Mouse (Mus musculus) frontal cortex, postnatal 10 days (tissue): ENCODE data around the gene Rtn4rl1.

Experiments used
- DNase-seq, 2 experiments: peaks; one replicate each; pipeline ENCODE4 v3.0.0; 2022; ENCODE audit warnings: low spot score in 2 of 2, mixed read lengths in 1 of 2

Gene Rtn4rl1

DNA sequence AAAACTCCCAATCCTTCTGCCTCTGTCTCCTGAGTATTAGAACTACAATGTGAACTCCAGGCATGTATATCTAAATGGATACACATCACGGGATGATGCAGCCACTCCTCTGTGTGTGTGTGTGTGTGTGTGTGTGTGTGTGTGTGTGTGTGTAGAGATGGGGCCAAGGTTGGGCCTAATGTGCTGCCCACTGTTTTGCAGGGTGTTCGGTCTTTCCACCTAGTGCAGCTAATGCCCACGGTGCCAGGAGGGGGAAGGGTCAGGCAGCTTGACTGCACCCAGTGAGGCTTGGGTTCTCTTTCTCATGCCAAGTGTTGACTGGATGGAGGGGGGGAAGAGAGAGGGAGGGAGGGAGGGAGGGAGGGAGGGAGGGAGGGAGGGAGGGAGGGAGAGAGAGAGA is 19.3 kb downstream of the Rtn4rl1 start:
- DNase-seq: no peak

DNA sequence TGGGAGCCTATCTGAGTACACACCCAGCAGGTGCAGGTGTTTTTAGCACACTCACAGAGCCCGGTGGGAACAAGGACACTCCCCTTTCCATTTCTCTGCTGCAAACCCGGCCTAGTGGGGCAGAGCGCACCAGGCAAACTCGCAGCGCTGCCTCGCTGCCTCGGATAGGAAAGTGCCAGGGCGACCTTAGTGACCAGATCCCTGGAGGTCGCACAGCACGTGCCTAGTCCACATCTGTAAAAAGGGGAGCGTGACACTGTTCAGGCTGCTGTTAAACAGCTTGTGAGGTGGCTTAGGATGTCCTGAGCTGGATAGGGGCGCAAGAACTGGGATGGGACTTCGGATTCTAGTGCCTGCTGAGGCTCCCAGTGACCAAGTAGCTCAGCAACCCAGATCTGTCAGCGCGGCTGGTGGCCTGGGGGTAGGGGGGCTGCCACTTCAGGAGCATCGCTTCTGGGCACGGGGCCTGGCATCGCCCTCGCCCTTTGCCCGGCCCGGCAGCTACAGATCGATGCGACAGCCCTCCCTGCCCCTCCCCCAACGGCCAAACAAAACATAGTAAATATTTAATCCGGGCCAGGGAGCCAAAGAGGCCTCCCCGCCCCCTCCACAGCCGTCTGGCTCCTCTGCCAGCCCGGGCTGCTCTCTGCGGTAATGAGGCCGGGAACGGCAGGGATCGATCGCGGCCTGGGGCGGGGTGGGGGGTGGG is 19.9 kb downstream of the Rtn4rl1 start:
- DNase-seq: no peak

- DNase-seq: no peak
Measured at GRCm38 (mm10) chr11:75214081-75214950, 20.7 kb downstream of the Rtn4rl1 start.

DNA sequence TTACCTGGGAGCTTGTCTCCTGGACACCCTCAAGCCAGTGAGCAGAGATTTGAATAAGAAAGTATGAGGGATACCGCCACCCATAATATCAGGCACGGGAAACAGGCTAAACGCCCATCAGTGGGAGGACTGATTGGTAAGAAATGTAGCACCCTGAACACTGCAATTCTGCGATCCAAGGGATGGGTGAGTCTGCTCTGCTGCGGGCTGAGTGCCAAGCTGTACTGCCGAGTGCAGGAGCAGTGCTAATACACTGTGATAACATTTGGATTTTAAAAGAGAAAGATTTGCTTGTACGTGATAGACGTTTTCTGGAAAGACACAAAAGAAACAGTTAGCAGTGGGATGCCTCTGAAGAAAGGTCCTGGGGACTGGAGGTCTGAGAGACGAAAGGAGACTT is 26.5 kb downstream of the Rtn4rl1 start:
- no peak for DNase-seq

- DNase-seq: no peak
Measured at GRCm38 (mm10) chr11:75220517-75221145, 27.0 kb downstream of the Rtn4rl1 start.

GRCm38 (mm10) chr11:75224062-75224461 is 30.5 kb downstream of the Rtn4rl1 start:
- no peak for DNase-seq

GRCm38 (mm10) chr11:75224835-75225234 is 31.3 kb downstream of the Rtn4rl1 start:
- DNase-seq: no peak

DNA sequence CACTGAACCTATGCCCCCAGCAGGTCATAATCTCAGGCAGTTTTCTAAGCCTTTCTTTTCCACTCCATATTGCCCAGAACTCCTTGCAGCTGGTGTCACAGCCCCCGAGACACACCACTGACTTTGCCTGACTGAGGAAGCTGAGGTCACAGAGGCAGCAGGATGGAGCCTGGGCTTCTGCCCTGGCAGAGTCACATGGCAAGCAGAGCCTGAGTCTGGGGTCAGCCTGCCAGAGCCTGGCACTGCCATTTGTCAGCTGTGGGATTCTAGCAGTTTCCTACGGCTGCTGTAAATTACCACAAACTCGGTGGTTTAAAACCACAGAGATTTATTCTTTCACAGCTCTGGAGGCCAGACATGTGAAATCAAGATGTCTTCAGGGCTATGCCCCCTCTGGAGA is 34.0 kb downstream of the Rtn4rl1 start:
- DNase-seq: no peak

DNA sequence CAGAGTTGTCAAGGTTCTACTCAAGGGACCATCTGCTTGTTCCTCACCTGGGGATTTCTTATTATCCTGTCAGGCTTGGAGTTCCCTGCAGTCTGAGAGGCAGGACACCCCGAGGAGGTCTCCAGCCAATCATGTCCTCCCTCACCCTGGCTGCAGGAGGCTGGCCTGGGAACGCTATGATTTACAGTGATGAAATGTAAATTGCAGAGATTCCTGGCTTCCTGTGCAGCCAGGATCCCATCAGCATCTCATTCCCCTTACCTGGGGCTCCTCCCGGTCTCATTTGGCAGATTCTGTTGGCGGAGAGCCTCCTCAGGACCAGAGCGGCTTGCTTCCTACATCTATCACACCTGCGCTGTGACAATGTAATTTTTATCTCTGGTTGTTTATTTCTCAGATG is 35.7 kb downstream of the Rtn4rl1 start:
- no peak for DNase-seq

DNA sequence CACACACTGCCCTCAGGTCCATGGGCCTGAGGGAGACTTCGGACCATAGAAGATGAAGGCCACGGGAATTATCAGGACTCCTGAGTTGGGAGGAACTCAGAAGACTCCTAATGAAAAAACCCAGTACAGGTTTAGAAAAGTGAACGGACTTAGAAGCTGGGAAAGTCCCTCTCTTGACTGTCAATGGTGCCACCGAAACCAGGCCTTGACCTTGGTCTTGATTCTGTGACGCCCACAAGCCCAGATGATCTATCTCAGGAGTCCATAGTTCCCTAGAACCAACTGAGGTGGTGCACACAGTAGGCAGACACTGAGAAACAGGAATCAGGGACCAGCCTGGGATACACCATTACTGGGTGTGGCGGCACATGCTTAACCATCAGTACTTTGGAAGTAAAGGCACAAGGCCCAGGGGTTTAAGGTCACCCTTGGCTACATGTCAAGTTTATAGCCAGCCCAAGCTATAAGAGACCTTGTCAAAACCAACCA is 36.7 kb downstream of the Rtn4rl1 start:
- no peak for DNase-seq

- peak in 1 of 2 experiments; percentile 56 for DNase-seq
Measured at GRCm38 (mm10) chr11:75231756-75232155, 38.2 kb downstream of the Rtn4rl1 start.

DNA sequence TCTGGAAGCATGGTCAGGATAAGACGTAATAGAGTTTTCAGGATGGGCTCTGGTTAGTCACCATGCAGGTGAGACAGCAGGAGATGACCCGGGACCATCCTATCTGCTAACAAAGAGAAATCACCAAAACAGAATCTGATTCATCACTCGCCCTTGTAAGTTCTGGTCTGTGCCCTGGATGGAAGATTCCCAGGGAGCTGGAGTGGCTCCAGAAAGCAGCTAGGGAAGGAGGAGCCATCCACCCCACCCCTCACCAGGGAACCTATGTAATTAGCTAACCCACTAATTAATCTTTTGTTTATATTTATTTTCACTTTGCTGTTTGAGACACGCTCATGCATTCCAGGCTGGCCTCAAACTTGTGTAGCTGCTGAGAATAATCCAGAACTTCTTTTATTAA is 38.9 kb downstream of the Rtn4rl1 start:
- no peak for DNase-seq

- DNase-seq: no peak
Measured at GRCm38 (mm10) chr11:75234745-75235144, 41.2 kb downstream of the Rtn4rl1 start.

DNA sequence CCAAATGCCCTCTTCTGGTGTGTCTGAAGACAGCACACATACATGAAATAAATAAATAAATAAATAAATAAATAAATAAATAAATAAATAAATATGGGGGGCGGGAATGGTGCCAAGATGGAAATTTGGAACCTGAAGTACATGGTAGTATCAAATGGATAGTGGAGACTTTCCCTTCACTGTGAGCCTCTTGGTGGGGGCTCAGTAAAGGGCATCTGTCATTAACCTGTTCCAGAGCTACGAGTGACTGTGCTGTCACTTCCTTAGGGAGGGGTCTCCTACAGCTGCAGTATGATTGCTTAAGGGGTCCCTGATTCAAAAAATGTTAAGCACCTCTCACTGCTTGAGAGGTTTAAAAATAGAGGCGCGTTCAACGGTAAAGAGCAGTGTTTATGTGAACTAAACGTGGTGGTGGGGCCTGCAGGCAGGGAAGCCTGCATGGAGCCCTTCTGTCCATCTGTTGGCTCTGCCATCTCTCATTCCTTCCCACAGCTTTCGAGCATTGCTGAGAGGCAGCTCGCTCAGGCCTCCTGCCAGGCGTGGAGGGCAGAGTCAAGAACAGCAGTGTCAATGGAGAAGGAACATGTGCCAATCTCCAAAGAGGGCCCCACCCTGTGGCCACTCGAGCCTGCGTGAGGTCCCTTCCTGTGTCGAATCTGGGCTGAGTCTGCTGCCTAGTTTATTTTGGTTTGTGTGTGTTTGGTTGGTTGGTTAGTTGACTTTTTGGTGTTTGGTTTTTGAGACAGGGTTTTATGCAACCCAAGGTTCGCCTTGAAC is 46.8 kb downstream of the Rtn4rl1 start:
- DNase-seq: no peak

GRCm38 (mm10) chr11:75242710-75243255 is 49.2 kb downstream of the Rtn4rl1 start:
- DNase-seq: no peak

DNA sequence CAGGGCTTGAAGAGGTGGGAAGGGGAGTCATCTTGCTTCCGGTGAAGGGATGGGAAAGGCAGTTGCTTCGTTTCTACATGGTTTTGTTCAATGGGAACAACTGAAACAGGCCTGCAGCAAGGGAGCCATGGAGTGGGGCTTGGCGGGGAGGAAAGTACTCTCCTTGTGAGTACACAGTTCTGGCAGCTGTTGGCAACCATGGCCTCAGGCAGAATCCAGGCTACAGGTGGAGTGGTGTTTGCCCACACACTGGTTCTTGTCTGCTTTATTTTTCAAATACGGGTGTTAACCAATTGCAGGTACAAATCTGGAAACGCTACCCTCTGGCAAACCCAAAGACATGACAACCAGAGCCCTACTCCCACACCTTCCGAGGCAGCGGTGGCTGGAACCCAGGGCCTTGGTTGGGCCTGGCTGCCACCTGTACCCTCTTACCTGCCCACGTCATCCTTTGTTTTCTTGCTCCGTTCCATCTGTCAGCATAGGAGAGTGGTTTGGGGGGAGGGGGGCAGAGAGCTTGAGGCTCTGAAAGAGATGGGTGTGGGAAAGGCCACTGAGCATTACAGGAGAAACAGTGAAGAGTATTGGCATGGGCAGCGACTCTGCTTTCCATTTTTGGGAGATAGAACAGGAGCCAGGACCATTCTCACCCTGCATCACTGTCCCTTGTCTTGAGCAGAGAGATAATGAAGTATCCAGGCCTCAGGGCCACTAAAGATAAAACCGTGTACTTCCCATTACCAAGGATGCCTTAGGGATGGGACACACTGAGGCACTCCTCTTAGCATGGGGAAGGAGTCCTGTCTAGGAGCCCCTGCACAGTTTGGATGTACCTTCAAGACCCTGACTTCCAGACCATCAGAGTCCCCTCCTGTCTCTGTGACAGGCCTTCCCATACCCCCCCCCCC is 51.0 kb downstream of the Rtn4rl1 start:
- no peak for DNase-seq

GRCm38 (mm10) chr11:75245372-75246330 is 52.1 kb downstream of the Rtn4rl1 start:
- no peak for DNase-seq

DNA sequence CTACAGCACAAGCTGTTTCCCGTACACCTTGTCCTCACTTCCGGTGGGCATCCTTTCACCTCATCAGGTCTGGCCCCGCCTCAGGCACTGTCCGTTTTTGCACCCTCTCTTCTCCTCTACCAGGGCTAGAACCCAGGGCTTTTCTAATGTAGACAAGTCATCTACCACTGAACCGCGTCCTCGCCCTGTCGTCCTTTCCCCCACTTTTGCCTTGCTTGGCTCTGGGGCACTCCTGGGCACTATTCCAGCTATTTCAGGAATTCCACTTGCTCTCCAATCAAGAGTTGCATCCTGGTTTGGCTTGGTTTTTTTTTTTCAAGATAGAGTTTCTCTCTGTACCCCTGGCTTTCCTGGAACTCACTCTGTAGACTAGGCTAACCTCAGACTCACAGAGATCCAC is 53.0 kb downstream of the Rtn4rl1 start:
- no peak for DNase-seq

DNA sequence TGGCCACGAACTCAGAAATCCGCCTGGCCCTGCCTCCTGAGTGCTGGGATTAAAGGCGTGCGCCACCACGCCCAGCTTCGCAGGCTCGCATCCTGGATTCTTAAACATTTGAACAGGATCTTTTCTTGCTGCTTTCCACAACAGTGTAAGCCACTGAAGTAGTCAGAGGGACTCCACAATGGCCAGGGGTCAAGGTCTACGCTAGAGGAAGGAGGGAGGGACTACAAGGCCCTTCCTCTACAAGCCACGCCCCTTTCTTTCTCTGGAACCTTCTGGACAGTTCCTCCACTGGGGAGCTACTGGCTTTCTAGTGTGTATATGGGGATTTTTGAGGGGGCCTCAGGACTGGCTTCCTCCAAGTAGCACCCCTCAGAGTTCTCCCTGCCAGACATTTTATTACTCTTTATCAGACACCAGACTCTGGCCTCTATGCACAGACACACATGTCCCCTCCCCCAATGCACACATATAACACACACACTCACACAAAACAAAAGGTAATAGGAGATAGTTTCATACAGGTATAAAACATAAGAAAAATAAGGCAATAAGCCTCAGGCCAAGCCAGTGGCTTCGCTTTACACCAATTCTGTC is 53.7 kb downstream of the Rtn4rl1 start:
- no peak for DNase-seq
